Mouse (Mus musculus) cerebellum, adult (tissue): ENCODE data around the gene 2200002J24Rik.
A peak's percentile ranks its signal among the peaks of the same experiment; 100 is the strongest.

Experiments used
- ATAC-seq: cut with Nextera tagmentation; 2 replicates; pipeline ENCODE4 v1.9.2; 2017; ENCODE audit warnings: mild to moderate bottlenecking, moderate library complexity, mixed read lengths; ENCODE audit not compliant: insufficient number of reproducible peaks, low FRiP score, low TSS enrichment

2200002J24Rik gene

DNA sequence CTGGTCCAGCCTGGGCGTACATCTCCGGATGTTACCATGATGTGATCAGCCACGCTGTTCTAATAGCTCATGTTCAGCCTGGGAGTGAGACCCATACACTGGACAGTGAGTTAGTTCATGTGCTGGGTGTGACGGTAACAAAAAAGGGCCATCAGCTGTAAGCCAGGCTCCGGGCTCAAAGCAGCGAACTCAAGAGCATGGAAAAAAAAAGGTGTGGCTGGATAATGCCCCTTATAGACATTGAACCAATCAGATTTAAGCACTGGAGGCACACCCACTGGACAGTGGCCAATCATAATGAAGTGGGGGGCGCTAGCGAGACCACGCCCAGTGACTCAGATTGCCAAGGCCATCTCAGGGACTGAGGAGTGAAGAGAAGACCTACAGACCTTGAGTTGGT is at the start of gene 2200002J24Rik:
Gene 2200002J24Rik (plus strand): TSS at position 338 of the 400 bp plus-strand sequence.
- ATAC-seq = no peak

DNA sequence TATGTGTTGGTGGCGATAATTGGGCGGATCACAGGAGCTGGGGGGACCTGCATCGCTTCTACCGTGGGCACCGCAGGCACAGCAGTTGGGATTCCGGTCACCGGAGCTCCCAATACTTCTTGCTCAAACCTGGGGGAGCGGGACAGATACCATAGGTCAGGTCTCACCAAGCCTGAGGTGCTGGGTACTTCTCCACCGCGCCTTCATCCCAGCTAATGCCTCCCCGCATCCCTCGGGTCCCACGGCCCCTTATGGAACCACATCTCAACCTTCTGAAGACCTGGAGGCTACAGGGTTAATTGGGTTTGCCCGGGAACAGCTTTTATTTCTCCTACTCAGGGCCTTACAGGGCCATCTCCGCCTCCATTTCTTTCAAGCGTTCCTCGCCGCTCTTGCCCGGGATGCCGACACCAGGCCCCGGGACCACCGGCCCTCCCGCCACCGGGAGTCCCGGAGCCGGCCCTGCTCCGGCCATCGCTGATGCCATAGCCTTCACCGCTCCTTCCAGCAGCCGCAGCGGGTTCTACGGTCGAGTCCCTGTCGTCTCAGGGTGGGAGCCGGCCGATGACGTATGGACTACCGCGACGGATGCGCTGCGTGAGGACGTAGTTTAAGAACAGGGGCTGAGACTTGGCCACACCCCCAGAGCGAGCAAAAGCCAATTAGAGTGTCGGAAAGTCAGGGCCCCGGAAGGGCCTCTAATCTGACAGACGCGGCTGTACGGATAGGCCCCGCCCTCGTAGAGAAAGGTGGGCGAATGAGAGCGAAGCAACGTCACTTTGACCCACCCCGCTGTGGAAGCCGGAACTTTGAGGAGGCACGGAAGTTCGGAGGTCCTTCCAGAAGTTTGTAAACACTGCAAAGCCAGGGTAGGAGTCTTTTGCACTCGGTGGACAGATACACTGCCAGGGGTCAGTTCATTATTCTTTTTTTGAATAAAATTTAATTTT is 48.9 kb upstream of the 2200002J24Rik start, which contains the start of gene Rbm42:
Gene Rbm42 (minus strand): TSS at position 727 of the 950 bp plus-strand sequence.
- peak; percentile 99 for ATAC-seq

DNA sequence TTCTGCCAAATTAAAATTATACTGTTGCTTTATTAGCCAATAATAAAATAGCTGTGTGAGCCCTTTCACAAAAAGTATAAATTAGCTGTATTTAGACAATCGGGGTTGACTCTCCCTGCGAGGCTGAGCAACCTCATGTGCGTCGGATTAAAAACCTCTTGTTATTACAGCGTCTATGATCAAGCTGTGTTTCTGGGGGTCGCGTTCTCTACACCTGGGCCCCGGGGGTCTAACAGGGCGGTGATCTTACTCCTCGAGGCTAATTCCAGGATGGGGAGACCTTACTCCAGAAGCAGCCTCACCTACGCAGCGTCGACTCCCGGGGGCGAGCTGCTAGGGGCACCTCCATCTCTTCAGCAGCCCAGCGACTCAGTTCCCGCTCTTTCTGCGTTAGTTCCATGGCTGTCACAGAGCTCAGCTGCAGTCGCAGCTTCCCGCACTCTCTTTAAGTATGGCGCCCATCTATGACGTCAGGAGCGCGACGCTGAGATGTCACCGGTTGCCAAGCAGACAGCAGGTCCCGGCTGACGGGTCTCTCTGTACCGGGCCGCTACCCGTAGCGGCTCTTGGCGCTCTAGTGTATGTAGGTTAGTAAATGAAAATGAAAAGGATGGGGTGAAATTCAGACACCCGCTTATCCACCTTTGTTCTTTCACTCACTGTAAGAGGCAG is 34.1 kb upstream of the 2200002J24Rik start, which contains the start of gene Haus5:
Gene Haus5 (minus strand): TSS at position 466 of the 672 bp plus-strand sequence.
- peak; percentile 87; the same call in 1 of the 2 replicates for ATAC-seq

DNA sequence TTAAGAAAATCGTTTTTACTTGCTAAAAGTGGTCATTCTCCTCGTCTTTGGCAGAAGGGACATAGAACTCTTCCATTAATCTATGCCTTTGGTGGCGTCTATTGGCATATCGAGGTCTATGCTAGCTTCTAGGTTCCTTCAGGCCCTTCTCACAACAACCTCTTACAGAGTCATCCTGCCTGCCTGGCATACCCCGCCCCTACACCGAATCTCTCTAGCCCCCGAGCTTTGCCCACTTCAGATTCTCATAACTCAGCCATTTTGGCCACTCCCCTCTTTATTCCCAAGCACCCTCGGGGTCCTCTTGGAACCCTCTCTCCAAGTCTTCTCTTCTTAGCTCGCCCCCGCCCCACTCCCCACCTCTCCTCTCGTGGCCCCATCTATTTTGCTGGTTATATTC is 33.4 kb upstream of the 2200002J24Rik start:
- ATAC-seq = peak; percentile 31; the same call in 1 of the 2 replicates

DNA sequence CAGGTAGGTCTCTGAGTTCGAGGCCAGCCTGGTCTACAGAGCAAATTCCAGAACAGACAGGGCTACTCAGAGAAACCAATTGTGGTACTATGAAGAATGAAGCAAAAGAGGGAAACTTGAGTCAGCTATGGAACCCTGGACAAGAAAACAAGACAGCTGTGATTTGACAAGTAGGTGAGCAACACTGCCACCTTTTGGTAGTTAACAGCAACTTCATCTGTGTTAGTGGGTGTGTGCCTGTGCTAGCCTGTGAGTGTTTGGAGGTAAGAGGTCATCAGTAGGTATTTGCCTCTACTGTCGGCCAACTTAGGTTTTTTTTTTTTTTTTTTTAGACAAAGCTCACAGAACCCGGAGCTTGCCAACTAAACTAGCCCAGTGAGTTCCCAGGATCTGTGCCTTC is 29.5 kb upstream of the 2200002J24Rik start:
- ATAC-seq = no peak

DNA sequence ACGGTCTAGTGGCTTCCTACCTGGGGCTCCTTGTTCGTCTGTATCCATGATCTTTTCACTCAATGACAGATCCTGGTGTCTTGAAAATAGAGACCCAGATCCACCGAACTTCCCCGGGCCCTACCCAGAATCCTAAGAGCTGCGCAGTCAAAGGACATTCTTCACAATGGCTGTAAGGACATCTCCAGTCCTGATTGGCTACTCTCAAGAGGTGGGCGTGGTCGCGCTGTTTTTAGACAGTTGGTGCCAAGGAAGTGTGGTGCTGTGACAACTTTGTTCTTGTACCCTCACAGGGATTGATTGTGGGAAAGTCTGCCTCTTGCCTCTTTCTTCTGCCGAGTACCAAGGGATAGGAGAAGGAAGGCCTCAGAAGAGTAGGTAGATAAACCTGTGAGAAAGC is 27.2 kb upstream of the 2200002J24Rik start, which contains the start of gene Pmis2:
Gene Pmis2 (minus strand): TSS at position 126 of the 400 bp plus-strand sequence.
- no peak for ATAC-seq

DNA sequence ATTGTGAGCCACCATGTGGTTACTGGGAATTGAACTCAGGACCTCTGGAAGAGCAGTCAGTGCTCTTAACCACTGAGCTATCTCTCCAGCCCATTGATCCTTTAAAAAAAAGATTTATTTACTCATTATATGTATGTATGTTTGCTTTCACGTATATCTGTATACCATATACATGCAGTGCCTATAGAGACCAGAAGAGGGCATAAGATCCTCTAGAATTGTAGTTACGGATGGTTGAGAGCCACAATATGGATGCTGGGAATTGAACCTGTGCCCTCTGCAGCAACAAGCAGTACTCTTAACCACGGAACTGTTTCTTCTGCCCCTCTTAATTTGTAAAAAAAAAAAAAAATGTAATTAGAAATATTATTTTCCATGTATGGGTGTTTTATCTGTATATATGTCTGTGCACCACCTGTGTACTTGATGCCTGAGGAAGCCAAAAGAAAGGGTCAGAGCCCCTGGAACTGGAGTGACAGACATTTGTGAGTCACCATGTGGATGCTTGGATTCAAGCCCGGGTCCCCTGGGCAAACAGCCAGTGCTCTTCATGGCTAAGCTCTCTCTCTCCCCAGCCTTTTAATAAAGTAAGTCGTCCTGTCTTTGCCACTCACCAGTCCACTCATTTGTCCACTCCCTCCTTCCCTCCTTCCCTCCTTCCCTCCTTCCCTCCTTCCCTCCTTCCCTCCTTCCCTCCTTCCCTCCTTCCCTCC is 20.3 kb upstream of the 2200002J24Rik start:
- no peak for ATAC-seq

DNA sequence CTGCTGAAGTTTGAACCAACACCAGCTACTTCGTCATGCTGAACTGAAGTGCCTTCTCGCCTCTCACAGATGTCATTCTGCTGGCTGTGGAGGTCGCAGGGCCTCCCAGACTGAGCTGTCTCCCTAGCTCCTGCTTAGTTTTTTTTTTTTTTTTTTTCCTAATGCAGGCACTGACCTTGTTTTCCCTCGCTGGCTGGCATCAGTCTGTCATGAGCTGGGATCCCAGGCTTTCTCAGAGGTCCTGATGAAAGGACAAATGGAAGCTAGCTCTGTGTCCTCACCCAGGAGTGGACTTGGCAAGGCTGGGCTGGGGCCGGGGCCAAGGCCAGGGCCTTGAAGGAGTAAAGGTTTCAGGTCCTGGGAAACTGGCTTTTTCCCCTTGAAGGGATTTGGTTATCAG is 16.8 kb upstream of the 2200002J24Rik start:
- no peak for ATAC-seq

DNA sequence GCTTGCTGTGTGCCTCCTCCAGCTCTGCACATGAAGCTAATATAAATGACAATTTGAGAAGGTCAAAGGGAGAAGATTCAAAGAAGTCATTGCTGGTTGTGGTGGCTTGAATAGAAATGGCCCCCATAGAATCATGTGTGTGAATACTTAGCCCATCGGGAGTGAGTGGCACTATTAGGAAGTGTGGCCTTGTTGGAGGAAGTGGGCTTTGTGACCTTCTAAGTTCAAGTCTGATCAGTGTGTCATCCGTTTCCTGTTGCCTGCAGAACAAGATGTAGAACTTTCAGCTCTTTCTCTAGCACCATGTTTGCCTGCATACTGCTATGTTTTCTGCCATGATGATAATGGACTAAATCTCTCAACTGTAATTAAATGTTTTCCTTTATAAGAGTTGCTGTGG is 15.3 kb upstream of the 2200002J24Rik start:
- no peak for ATAC-seq

DNA sequence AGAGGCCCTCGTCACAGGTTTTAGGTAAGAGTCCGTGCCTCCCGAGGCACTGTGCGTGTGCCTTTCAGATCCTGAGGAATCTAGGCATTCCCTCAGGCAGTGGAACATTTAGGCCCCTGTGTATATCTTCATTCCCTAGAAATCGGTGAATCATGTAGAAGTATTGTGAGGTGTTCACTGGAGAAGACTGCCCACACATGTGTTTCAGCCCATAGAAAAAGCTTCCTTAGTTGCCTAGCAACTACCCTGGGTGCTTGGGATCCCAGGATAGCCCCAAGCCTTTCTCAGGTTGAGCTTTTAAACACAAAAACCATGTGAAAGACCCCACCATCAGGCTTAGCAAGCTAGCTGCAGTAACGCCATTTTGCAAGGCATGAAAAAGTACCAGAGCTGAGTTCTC is 10.4 kb upstream of the 2200002J24Rik start:
- ATAC-seq = no peak

DNA sequence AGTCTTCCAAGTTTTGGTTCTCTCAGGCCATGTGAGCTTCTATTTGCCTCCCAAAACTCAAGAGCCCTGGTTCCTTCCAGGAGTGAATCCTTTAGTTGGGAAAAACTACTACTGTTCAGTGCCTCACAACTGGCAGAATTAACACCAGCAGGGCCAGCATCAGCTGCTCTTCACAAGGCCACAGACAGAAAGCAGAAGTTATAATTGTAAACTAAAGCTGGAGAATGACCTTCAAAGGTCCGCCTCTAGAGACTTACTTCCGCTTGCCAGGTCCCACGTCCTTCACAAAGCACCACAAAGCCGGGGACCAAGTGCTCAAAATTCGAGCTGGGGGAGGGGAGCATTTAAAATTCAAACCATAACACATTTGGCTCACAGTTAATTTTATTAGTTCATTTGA is 625 bp upstream of the 2200002J24Rik start:
- no peak for ATAC-seq

DNA sequence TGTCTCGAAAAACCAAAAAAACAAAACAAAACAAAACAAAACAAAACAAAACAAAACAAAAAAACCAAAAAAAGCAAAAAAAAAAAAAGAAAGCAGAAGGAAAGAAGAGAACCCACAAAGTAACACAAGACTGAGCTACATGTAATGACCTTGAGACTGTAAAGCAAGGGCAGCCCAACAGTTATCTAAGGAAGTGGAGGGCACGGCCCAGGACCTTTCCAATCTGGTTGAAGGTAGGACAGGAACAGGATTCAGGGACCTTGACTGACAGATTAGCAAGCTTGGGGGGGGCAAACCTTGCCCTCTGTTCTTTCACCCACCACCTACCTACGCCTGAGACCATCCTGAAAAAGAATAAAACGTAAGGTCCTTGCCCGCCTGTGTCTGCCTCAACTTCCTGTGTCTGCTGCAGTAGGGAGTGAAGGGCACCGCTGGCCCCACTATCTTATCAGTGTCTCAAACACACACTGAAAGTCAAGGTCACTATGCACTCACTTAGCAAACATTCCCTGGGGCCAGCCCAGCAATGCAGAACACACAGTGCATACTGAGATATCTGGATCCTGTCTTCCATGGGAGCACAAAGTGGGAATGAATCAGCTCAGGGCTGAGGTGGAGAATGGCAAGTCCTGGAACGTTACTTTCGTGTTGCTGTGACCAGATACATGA is 7.6 kb downstream of the 2200002J24Rik start:
- no peak for ATAC-seq

DNA sequence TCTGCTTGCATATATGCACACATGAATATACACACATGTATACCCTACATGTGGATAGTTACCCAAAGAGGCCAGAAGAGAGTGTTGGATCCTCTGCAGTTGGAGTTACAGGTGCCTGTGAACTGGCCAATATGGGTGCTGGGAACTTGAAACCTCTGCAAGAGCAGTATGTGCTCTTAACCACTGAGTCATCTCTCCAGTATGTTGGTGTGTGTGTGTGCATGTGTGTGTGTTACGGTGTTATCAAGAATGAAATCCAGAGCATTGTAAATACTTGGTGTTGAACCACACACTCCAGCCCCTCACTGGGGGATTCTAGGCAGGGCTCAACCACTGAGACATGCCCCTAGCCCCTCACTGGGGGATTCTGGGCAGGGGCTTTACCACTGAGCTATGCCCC is 8.7 kb downstream of the 2200002J24Rik start:
- no peak for ATAC-seq

DNA sequence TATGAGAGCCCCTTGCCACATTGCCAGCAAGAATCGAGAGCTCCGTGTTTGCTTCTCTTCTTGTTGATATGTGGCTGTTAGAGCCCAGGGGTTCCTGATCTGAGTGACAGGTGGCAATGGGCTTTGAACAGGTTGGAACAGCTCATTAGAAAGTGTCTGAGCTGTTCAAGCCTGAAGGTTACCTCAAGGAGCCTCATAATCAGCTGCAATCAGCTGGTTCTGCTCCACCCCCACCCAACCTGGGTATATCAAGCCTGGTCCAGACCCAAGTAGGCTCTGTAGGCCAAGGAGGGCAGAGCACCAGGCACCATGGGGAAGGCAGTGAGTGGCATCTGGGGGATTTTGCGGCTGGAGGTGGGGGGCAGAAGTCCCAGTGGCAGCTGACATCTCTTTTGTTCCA is 13.2 kb downstream of the 2200002J24Rik start, which contains the start of gene Atp4a:
Gene Atp4a (plus strand): TSS at position 268 of the 400 bp plus-strand sequence.
- no peak for ATAC-seq

DNA sequence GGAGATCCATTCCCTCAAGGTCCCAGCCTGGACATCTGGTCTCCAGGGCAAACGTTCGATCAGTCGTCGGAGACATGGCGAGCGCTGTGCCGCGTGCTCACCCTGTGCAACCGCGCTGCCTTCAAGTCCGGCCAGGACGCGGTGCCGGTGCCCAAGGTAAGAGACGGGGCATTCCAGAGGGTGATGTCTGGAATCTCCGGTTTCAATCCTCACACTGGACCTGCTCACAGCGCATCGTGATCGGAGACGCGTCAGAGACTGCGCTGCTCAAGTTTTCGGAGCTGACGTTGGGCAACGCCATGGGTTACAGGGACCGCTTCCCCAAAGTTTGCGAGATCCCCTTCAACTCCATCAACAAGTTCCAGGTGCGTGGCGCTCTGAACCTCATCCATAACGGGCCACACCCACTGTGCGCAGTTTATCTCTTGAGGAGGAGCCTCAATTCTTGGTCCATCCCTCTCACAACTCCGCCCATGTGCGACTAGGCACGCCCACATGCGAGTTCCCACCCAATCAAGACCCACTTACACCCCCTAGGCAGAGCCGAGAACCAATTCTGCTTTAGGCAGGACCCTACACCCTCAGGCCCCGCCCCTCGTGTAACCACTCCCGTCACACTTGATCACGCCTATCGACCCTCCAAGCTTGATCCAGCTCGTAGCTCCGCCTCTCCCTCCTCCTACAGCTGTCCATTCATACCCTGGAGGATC is 18.4 kb downstream of the 2200002J24Rik start:
- ATAC-seq = no peak

DNA sequence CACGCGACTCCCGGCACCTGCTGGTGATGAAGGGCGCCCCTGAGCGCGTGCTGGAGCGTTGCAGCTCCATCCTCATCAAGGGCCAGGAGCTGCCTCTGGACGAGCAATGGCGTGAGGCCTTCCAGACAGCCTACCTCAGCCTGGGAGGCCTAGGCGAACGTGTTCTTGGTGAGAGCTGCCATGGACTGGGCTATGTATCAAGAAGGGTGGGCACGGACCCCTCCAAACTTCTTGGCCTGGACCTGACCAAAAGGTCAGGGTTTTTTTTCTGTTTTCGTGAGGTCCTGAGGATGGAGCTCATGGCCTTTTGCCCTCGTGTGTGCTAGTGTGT is 19.0 kb downstream of the 2200002J24Rik start:
- no peak for ATAC-seq

DNA sequence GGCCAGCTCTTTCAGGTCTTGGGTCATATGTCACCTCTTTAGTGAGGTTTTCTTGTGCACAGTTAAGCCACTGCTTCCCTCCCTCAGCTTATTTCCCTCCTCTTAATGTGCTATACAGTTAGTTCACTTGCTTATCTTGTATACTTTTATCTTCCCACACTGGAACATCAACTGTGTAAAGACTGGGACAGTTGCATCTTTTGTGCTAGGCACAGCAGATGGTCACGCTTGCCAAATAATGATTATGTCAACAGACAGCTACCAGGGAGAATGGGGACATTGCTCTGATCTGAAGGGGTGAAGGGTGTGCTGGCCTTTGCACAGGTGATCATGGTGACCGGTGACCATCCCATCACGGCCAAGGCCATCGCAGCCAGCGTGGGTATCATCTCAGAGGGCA is 20.9 kb downstream of the 2200002J24Rik start:
- no peak for ATAC-seq

DNA sequence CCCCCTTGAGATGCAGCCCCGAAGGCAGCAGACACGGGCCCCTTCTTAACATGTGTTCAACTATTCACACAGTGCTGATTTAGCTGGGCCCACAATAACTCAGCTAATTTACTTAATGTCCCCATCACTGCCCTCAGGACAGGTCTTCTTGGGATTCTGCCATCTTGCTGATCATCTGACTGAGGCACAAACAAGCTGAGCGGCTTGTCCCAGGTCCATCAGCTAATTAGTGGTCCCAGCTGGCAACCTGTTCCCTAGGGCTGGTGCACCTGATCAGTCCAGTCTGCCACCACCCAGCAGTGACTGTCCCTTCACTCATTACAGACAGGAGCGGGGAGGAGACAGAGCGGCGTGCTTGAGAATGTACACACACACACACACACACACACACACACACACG is 22.6 kb downstream of the 2200002J24Rik start:
- ATAC-seq = no peak

DNA sequence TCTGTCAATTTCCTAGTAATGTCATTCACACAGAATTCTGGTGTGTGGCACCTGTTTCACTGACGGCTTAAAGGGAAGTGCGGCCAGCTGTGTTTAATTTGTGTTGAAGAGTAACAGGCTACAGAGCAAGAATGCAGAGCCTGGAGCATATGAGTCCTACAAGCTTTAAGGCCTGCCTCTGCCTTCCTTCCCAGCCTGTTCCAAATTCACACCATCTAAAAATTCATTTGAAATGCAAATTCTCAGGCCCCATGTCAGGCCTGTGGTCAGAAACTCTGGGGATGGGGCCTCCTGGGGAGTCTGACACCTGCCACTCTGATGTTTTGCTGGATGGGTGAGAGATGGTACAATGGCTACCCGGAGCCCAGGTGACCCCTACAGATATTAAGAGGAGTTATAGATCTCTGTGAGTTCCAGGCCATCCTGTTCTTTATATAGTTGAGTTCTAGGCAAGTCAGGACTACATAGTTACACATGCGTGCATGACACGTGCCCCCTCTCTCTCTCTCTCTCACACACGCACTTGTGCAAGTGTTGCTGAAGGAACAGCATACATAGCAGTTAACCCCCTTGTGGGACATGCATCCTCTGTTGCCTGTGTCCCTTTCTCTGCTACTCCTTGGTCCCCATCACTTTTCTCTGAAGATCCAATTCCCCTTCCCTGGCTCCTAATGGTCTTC is 24.7 kb downstream of the 2200002J24Rik start:
- no peak for ATAC-seq
